Mouse (Mus musculus) heart, adult 2 months (tissue): ENCODE results near the gene Ssh2. TPM values are rescaled to one million over a fixed set of nuclear protein-coding genes. Genes with fewer than 3 reads are reported as not detected.

Source experiments
- DNase-seq, 2 experiments: peaks; one replicate each; pipeline ENCODE4 v3.0.0; 2021
- H3K27ac ChIP-seq: fragments of 200-600 bp; 2 replicates; pipeline ENCODE4 v1.8.1; 2022
- H3K27me3 ChIP-seq: fragments of 200-500 bp; 2 replicates; pipeline ENCODE4 v1.6.1; 2012; ENCODE audit warnings: mild to moderate bottlenecking, low read length, inconsistent platforms, mixed read lengths; ENCODE audit not compliant: control insufficient read depth, insufficient read depth
- H3K36me3 ChIP-seq: fragments of 200-500 bp; 2 replicates; pipeline ENCODE4 v1.6.1; 2012; ENCODE audit warnings: low read length, inconsistent platforms; ENCODE audit not compliant: control insufficient read depth, insufficient read depth
- H3K4me1 ChIP-seq: fragments of 200-500 bp; 2 replicates; pipeline ENCODE4 v1.6.1; 2011; ENCODE audit warnings: low read length; ENCODE audit not compliant: control insufficient read depth, insufficient read depth
- H3K4me3 ChIP-seq: fragments of 200-600 bp; 2 replicates; pipeline ENCODE4 v1.8.1; 2022
- H3K79me2 ChIP-seq: fragments of 200-500 bp; replicated peaks from 2 replicates; pipeline ENCODE4 v1.6.1; 2012; ENCODE audit warnings: mild to moderate bottlenecking, inconsistent platforms, low read length, moderate library complexity, mixed read lengths; ENCODE audit not compliant: control insufficient read depth, insufficient read depth
- H3K9ac ChIP-seq: fragments of 200-500 bp; 2 replicates; pipeline ENCODE4 v1.6.1; 2012; ENCODE audit warnings: low read depth, mild to moderate bottlenecking, control low read depth, inconsistent platforms, low read length, mixed read lengths
- CTCF ChIP-seq: fragments of 200-600 bp; IDR thresholded peaks from 2 replicates; pipeline ENCODE4 v1.8.1; 2022; ENCODE audit warnings: antibody characterized with exemption, mild to moderate bottlenecking, moderate library complexity
- EP300 ChIP-seq: fragments of 200-500 bp; IDR thresholded peaks from 2 replicates; pipeline ENCODE4 v1.6.1; 2011; ENCODE audit warnings: low read depth, low read length, control low read depth; ENCODE audit not compliant: insufficient read depth
- POLR2A ChIP-seq: fragments of 200-500 bp; IDR thresholded peaks from 2 replicates; pipeline ENCODE4 v1.6.1; 2011; ENCODE audit warnings: mild to moderate bottlenecking, low read depth, low read length, control low read depth; ENCODE audit not compliant: insufficient read depth
- WGBS: fragments of 180-500 bp; shearing (Covaris S2); methylation state at CpG from one replicate; pipeline ENCODE4 v1.1.7; 2018; 5-methylcytosine and 5-hydroxymethylcytosine counted together
- intact Hi-C: fragments of 180-260 bp; cut with DNase I; formaldehyde crosslinking; loops from one replicate; pipeline ENCODE4 v1.15.1; 2025
- polyA plus RNA-seq: library from polyadenylated mRNA; depleted of rRNA; stranded (reverse); fragments of >200 nt; gene quantifications from 2 replicates; pipeline ENCODE4 v1.2.3, GENCODE M21; 2012
- total RNA-seq, 2 experiments: library from RNA; stranded (reverse); gene quantifications; 2 replicates each; pipeline ENCODE4 v1.2.3; 2021

The Ssh2 gene
- total and polyA plus RNA-seq, 3 experiments, result 22.6 to 76.5 (median 73.7) TPM

DNA sequence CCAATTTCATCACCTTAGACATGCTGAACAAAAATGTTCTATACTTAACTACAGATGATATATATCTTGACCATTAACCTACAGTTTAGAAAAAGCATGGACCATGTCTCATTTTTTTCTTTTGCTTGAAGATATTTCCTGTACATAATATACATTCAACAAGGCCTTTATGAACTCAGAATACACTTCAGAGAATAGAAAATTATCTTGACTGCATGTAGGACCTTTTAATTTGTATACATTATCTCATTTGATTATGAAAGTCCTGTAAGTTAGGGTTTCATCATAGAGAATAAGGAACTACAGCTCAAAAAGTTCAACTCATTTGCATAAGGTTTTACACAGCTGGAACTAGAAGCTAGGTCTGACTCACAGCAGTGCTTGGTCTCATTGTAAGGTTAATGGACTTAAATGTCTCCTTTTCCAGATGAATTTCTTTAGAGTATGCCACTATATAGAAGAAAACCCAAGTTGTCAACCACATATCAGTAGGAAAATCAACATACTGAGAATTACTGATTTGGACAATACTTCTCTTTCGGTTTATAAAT is 1.9 kb upstream of the Ssh2 start:
- no peak overlapping the region for H3K9ac ChIP-seq
- H3K27me3 ChIP-seq, result no peaks in the 10 kb centered on the region
- DNase-seq, result no peak
- H3K27ac ChIP-seq, result no peak overlapping the region
- no peaks in the 10 kb centered on the region; the same call in 1 of the 2 replicates for H3K79me2 ChIP-seq
- no peak for TF ChIP-seq POLR2A
- TF ChIP-seq CTCF, result no peak
- no peak for TF ChIP-seq EP300
- peaks cover 2% of the 10 kb centered on the region; the same call in 1 of the 2 replicates for H3K36me3 ChIP-seq
- peaks cover under 1% of the 10 kb centered on the region for H3K4me1 ChIP-seq
- no peak overlapping the region for H3K4me3 ChIP-seq
- 93% methylated on average over 1 of the region's 1 CpGs for WGBS
- intact Hi-C loops, result loop anchor here (1.0 to 10.0 kb wide), 3 partner anchors 94 to 281 kb away; partner anchors contain the start of gene Git1

DNA sequence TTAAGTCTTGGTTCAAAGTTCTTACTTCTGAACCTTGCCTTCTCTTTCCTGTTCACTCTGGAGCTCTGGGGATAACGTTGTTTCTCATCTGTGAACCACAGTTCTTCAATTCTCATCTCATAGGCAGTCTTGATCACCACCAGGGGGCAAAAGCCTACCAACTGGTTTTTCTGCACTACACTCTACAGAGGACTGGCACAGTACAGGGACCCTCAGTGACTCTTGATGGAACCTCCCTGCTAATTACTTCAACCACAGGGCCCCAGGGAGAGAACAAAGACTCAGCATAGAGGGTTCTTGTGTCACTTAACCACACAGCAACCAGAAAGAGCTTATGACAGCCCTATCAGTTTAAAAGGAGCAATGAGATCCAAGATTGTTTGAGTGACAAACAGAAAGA is 1.3 kb upstream of the Ssh2 start:
- Histone ChIP-seq H3K36me3 (peaks cover 2% of the 10 kb centered on the region; the same call in 1 of the 2 replicates), H3K27ac (peak overlapping the region; percentile 15; the same call in 1 of the 2 replicates), H3K79me2 (no peaks in the 10 kb centered on the region; the same call in 1 of the 2 replicates), H3K9ac (no peak overlapping the region), H3K27me3 (no peaks in the 10 kb centered on the region), H3K4me1 (peaks cover 1% of the 10 kb centered on the region), H3K4me3 (no peak overlapping the region)
- intact Hi-C loops, result loop anchor here (1.0 to 10.0 kb wide), 6 partner anchors 94 to 393 kb away; partner anchors contain the start of genes Coro6, Git1 and Taok1
- 0% methylated on average over 1 of the region's 1 CpGs for WGBS
- TF ChIP-seq CTCF (peak; percentile 94; the same call in 1 of the 2 replicates), POLR2A (no peak), EP300 (peak; percentile 19; the same call in 1 of the 2 replicates)
- DNase-seq, result peak; percentile 48 to 61

DNA sequence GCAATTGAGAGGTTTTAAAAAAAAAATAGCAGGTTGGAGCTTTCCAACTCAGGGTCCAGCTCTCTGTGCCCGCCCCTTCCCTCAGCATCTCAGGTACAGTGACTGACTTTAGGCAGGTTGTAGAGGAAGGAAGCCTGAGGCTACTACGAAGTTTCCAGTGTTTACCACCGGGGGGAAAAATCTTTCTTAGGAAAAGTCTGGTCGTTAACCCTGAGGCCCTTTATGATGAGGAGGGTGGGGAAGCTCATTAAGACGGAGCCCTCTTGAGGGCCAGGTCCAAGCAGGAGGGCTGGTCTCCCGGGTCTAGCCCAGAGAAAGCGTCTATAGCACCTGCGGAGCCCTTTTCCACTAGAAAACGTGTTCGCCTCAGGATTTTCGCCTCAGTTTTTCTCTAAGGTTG is 604 bp upstream of the Ssh2 start:
- Histone ChIP-seq H3K27ac (peak overlapping the region; percentile 87), H3K9ac (peak overlapping the region; percentile 95), H3K79me2 (no peaks in the 10 kb centered on the region; the same call in 1 of the 2 replicates), H3K4me1 (peaks cover 1% of the 10 kb centered on the region), H3K36me3 (peaks cover 2% of the 10 kb centered on the region; the same call in 1 of the 2 replicates), H3K27me3 (no peaks in the 10 kb centered on the region), H3K4me3 (peak overlapping the region; percentile 89)
- no peak for DNase-seq
- 3% methylated on average over 11 of the region's 11 CpGs for WGBS
- TF ChIP-seq EP300, result no peak
- TF ChIP-seq CTCF, result no peak
- TF ChIP-seq POLR2A, result no peak
- intact Hi-C loops, result loop anchor here (2.0 to 10.0 kb wide), 5 partner anchors 115 to 392 kb away; partner anchors contain the start of genes Coro6, Git1 and Taok1

DNA sequence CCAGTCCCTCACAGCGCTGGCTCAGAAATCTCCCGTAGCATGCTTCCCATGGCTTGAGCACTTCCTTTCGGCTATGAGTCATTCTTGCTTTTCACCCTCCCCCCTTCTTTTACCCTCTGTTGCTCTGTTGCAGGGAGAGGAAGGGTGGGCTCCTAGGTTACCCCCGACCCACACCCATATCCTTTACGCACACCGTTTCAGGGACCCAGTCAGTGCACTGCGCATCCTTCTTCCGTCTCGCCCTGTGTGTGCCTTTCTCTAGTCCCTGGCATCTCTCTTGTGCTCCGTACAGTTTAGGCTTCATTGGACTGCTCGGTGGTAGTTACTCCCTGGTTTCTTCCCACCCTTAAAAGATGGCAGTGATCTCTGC is 659 bp downstream of the Ssh2 start:
- Histone ChIP-seq H3K27ac (peak overlapping the region; percentile 87), H3K4me3 (peak overlapping the region; percentile 89), H3K27me3 (no peaks in the 10 kb centered on the region), H3K9ac (peak overlapping the region; percentile 95), H3K79me2 (no peaks in the 10 kb centered on the region; the same call in 1 of the 2 replicates), H3K36me3 (peaks cover 2% of the 10 kb centered on the region; the same call in 1 of the 2 replicates), H3K4me1 (peaks cover 1% of the 10 kb centered on the region)
- under 1% methylated on average over 11 of the region's 11 CpGs for WGBS
- no peak for DNase-seq
- TF ChIP-seq EP300 (0 out of 2 replicates have a peak, but pooled peaks have one; percentile 7), CTCF (no peak), POLR2A (no peak)
- intact Hi-C loops, result loop anchor here (5.0 to 10.0 kb wide), 4 partner anchors 231 to 391 kb away; partner anchors contain the start of genes Coro6, Git1 and Taok1

DNA sequence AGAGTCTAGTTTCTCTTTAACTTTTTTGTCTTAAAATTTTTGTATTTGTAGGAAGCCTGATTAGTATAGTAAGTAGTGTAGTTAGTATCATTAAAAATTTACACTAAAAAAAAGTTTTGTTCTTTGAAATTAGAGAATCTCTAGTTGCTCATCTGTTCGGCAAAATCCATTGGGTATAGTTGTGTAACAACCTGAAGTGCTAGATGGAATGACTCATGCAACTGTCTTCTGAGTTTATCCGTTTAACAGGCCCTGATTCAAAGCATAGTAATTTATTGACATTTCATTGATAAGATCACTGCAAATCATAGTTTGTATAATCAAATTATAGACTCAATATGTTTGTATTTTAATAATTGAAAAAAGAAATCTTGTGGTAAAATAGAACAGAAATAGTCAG is 14.7 kb downstream of the Ssh2 start:
- WGBS, result 72% methylated on average over 2 of the region's 2 CpGs
- Histone ChIP-seq H3K4me3 (no peak overlapping the region), H3K36me3 (no peaks in the 10 kb centered on the region), H3K4me1 (no peaks in the 10 kb centered on the region; the same call in 1 of the 2 replicates), H3K9ac (no peak overlapping the region), H3K79me2 (no peaks in the 10 kb centered on the region), H3K27ac (no peak overlapping the region), H3K27me3 (no peaks in the 10 kb centered on the region)
- DNase-seq, result no peak
- intact Hi-C loops, result no loop called here
- TF ChIP-seq EP300 (no peak), POLR2A (no peak), CTCF (no peak)

DNA sequence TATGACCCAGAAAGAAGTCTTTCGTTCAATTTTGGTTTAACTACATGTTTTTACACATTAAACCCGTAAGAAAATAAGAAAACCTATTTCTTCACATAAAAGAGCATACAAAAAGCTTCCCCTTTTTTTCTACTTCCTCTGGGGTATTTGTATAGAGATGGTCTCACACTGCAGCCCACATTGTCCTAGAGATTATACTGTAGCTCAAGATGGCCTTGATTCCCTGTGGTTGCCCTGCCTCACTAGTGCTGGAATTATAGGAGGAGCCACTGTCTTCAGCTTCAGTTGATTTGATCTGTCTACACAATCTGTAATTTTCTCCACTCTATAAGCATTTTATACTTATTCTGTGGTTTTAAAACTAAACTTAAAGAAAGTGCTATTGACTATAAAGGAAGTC is 15.4 kb downstream of the Ssh2 start:
- no peak for TF ChIP-seq CTCF
- no peak for TF ChIP-seq EP300
- no peak for TF ChIP-seq POLR2A
- intact Hi-C loops, result no loop called here

More for the DNA sequence above, 15.4 kb downstream of the Ssh2 start:
- no peak overlapping the region for H3K27ac ChIP-seq
- H3K4me1 ChIP-seq, result no peaks in the 10 kb centered on the region
- WGBS, result 88% methylated on average over 2 of the region's 2 CpGs
- H3K9ac ChIP-seq, result no peak overlapping the region
- no peaks in the 10 kb centered on the region for H3K36me3 ChIP-seq
- no peaks in the 10 kb centered on the region for H3K27me3 ChIP-seq
- no peak overlapping the region for H3K4me3 ChIP-seq
- DNase-seq, result no peak
- no peaks in the 10 kb centered on the region for H3K79me2 ChIP-seq
